Mouse (Mus musculus) hindbrain, embryonic 10.5 days (tissue): ENCODE measurements around the gene Map1b. TPM values are rescaled to one million over a fixed set of nuclear protein-coding genes. Genes with fewer than 3 reads are reported as not detected.

ENCODE experiments used
- DNase-seq: peaks from one replicate; pipeline ENCODE4 v3.0.0-alpha.2; 2017; ENCODE audit warnings: low spot score
- H3K27ac ChIP-seq: fragments of 300-500 bp; sonication (generic); 2 replicates; pipeline ENCODE4 v1.5.1; 2016; ENCODE audit warnings: mild to moderate bottlenecking, moderate library complexity
- H3K27me3 ChIP-seq: fragments of 300-500 bp; sonication (generic); 2 replicates; pipeline ENCODE4 v1.6.1; 2016; ENCODE audit warnings: mild to moderate bottlenecking; ENCODE audit not compliant: poor library complexity, insufficient read depth, severe bottlenecking
- H3K36me3 ChIP-seq: fragments of 300-500 bp; sonication (generic); 2 replicates; pipeline ENCODE4 v1.6.1; 2016; ENCODE audit warnings: mild to moderate bottlenecking, moderate library complexity
- H3K4me1 ChIP-seq: fragments of 300-500 bp; sonication (generic); replicated peaks from 2 replicates; pipeline ENCODE4 v1.6.1; 2016; ENCODE audit warnings: mild to moderate bottlenecking
- H3K4me3 ChIP-seq: fragments of 300-500 bp; sonication (generic); 2 replicates; pipeline ENCODE4 v1.5.1; 2016; ENCODE audit warnings: mild to moderate bottlenecking, moderate library complexity
- H3K9me3 ChIP-seq: fragments of 300-500 bp; sonication (generic); 2 replicates; pipeline ENCODE4 v1.6.1; 2016; ENCODE audit warnings: mild to moderate bottlenecking, moderate library complexity
- WGBS: fragments of 180-500 bp; shearing (Covaris S2); methylation state at CpG from one replicate; pipeline ENCODE4 v1.1.7; 2016; 5-methylcytosine and 5-hydroxymethylcytosine counted together
- polyA plus RNA-seq: library from polyadenylated mRNA; unstranded; fragments of >200 nt; fragmentation: Nextera tagmentation; extraction: Ambion mirVana; gene quantifications from 2 replicates; pipeline ENCODE4 v1.2.1, GENCODE M21; 2016

Gene Map1b
- polyA plus RNA-seq, result 743 and 1,096 TPM in 2 replicates

DNA sequence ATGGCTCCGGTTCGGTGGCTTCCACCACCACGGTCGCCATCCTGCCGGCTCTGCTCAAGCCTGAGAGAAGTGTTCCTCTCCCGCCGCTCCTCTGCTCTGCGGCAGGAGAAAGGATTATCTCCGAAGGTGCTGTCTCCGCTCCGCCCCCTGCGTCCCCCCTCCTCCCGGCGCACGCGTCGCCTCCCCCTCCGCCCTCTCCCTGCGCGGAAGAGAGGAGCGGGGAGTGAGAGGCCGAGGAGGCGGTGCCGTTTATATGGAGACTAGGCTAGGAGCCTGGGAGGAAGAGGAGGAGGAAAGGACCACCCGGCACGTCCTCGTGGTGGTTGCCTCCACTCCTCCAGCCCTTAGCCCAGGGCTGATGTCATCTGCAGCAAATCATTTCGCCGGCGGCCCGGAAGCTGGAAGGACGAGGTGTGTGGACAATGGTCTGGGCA, at the start of gene Map1b:
TSS of gene Map1b (minus strand) at position 93 of the 434 bp plus-strand sequence.
- peak within 1 kb of the TSS; percentile 96 for H3K27ac ChIP-seq
- no peaks in the 10 kb centered on the region for H3K9me3 ChIP-seq
- DNase-seq, result peak; percentile 90
- peaks cover 49% of the 10 kb centered on the region for H3K4me1 ChIP-seq
- 0% methylated on average over 28 of the region's 32 CpGs for WGBS
- no peaks in the 10 kb centered on the region for H3K27me3 ChIP-seq
- H3K4me3 ChIP-seq, result peak within 1 kb of the TSS; percentile 74
- 0 out of 2 replicates have a peak, but pooled peaks cover under 1% of the 10 kb centered on the region for H3K36me3 ChIP-seq

GRCm38 (mm10) chr13:99564346-99564745, 48.0 kb upstream of the Map1b start:
- Histone ChIP-seq H3K9me3 (no peaks in the 10 kb centered on the region), H3K27me3 (no peaks in the 10 kb centered on the region), H3K4me3 (no peak overlapping the region), H3K4me1 (peaks cover 24% of the 10 kb centered on the region), H3K36me3 (no peaks in the 10 kb centered on the region), H3K27ac (no peak overlapping the region)
- DNase-seq, result no peak
- 30% methylated on average over 3 of the region's 3 CpGs for WGBS

DNA sequence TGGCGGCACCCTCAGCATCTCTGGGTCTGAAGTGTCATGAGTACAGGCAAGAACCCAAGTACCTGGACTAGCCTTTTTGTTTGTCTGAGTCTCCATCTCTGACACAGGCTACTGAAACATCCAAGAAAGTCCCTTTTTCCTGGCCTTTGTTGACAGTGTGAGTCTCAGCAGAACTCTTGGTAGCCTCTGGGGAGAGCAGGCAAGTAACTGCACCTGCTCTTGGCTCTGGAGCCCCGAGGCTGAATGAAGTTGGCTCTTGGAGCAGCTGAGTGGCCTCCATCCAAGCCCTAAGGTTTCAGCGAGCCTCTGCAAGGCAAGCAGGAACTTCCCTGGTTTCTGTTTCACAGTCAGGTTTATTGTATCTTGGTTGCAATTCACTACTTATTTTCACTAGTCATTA, 46.7 kb upstream of the Map1b start:
- Histone ChIP-seq H3K4me3 (no peak overlapping the region), H3K27me3 (0 out of 2 replicates have a peak, but pooled peaks cover 3% of the 10 kb centered on the region), H3K9me3 (no peaks in the 10 kb centered on the region), H3K27ac (peak overlapping the region; percentile 16; the same call in 1 of the 2 replicates), H3K4me1 (peaks cover 33% of the 10 kb centered on the region), H3K36me3 (no peaks in the 10 kb centered on the region)
- DNase-seq, result no peak
- WGBS, result 73% methylated on average over 3 of the region's 3 CpGs

- Histone ChIP-seq H3K36me3 (no peaks in the 10 kb centered on the region), H3K27ac (0 out of 2 replicates have a peak overlapping the region, but pooled peaks have one; percentile 8)
- 51% methylated on average over 10 of the region's 10 CpGs for WGBS
Measured at GRCm38 (mm10) chr13:99561843-99562550, 45.7 kb upstream of the Map1b start.

DNA sequence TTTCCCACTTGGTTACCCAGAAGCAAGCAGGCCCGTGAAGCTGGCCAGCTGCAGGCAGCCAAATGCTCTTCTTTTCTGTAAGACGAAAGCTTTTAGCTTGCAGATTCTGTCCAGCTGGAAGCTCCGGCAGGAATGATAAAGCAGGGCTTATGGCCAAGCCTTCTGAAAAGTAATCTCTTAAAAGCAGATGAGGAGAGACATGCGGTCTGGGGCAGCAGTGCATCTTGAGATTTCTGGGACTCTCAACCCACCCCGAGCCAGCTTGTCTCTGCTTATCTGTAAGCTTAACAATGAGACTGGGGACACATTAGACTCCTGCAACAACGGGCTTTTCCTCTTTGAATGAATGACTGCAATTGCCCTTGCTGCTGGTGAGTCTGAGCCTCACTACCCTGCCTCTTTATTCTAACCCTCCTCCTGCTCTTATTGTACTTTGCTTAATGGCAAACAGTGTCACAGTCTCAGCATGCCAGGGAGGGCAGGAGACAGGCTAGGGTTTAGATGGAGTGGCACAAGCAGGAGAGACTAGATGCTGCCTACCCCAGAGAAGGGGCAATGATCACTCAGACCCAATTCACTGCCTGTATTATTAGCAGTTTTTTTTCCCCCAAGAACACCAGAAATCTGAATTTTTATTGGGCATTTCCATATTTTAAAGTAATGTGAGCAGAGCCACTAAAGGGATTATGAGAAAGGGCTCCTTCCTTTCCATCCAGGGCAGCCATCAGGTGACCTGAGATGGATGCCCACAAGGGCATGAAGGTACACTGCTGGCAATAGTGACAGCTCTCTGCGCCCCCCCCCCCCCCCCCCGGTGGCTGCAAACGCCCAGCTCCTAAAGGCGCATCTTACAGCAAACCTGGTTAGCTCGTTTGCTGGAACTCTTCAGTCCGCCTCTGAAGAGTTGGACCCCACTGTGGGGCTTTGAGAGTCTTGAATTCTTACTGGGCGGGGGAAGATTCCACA, 44.6 kb upstream of the Map1b start:
- peak overlapping the region; percentile 17; the same call in 1 of the 2 replicates for H3K27ac ChIP-seq
- H3K36me3 ChIP-seq, result no peaks in the 10 kb centered on the region
- no peaks in the 10 kb centered on the region for H3K9me3 ChIP-seq
- 0 out of 2 replicates have a peak, but pooled peaks cover 3% of the 10 kb centered on the region for H3K27me3 ChIP-seq
- DNase-seq, result no peak
- peaks cover 35% of the 10 kb centered on the region for H3K4me1 ChIP-seq
- H3K4me3 ChIP-seq, result no peak overlapping the region
- 62% methylated on average over 12 of the region's 13 CpGs for WGBS

More at GRCm38 (mm10) chr13:99561843-99562550, 45.7 kb upstream of the Map1b start:
- Histone ChIP-seq H3K4me1 (peaks cover 35% of the 10 kb centered on the region), H3K27me3 (0 out of 2 replicates have a peak, but pooled peaks cover 3% of the 10 kb centered on the region), H3K9me3 (no peaks in the 10 kb centered on the region), H3K4me3 (no peak overlapping the region)
- no peak for DNase-seq

DNA sequence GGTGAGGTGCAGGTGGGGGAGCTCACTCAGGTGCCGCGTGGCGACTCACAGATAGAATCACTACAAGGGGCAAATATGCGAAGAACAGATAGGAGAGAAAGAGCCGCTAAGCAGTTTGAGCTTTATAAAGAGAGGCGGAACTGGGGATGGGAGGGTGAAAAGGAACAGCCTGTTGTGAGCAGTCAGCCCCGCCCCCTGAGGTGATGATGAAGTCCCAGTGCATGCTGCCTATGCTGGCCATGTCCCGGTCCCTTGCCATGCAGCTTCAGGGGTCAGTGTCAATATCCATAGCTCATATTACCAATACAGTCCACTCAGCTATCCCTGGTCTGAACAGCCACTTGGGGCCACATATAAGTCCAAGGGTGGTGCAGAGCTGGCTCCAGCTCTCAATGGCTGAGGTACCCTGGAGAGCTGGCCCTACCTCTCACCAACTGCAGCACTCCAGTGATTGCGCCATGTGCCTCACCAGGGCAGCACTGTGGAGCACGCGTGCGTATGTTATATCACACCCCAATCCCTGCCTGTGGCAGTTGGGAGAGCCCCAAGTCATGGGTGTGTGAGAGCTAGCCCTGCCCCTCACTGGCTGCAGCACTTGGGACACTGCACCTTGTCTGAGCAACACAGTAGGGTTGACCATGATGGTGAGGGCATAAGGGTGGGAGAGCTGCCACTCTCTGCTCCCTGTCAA, 42.0 kb upstream of the Map1b start:
- Histone ChIP-seq H3K36me3 (no peaks in the 10 kb centered on the region), H3K4me3 (no peak overlapping the region), H3K27ac (0 out of 2 replicates have a peak overlapping the region, but pooled peaks have one; percentile 9), H3K9me3 (no peaks in the 10 kb centered on the region), H3K4me1 (peaks cover 43% of the 10 kb centered on the region), H3K27me3 (0 out of 2 replicates have a peak, but pooled peaks cover 3% of the 10 kb centered on the region)
- 73% methylated on average over 12 of the region's 12 CpGs for WGBS
- no peak for DNase-seq

- Histone ChIP-seq H3K36me3 (no peaks in the 10 kb centered on the region), H3K27ac (no peak overlapping the region), H3K9me3 (no peaks in the 10 kb centered on the region), H3K4me3 (no peak overlapping the region), H3K27me3 (0 out of 2 replicates have a peak, but pooled peaks cover 3% of the 10 kb centered on the region), H3K4me1 (peaks cover 43% of the 10 kb centered on the region)
- DNase-seq, result no peak
- 72% methylated on average over 15 of the region's 15 CpGs for WGBS
Measured at GRCm38 (mm10) chr13:99557813-99558212, 41.5 kb upstream of the Map1b start.

DNA sequence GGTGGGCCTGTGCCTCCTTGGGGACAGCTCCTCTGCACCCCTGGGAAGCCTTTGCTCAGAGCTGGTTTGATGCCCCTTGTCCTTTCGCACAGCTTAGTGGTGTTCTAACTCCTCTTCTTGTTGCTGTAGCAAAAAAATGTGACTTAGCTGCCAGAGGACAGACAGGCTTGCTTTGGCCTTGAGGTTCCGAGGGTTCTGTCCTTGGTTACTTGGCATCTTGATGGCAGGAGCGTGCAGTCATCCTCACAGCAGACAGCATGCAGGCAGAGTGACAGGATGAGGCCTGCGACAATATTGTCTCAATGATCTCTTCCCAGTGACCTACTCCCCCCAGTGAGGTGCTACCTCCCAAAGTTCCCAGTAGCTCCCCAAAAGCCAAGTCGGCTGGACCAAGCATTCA, 41.0 kb upstream of the Map1b start:
- H3K36me3 ChIP-seq, result no peaks in the 10 kb centered on the region
- peaks cover 40% of the 10 kb centered on the region for H3K4me1 ChIP-seq
- DNase-seq, result no peak
- no peaks in the 10 kb centered on the region for H3K9me3 ChIP-seq
- WGBS, result 85% methylated on average over 5 of the region's 5 CpGs
- H3K27me3 ChIP-seq, result 0 out of 2 replicates have a peak, but pooled peaks cover 3% of the 10 kb centered on the region
- no peak overlapping the region for H3K4me3 ChIP-seq
- no peak overlapping the region for H3K27ac ChIP-seq

- H3K27ac ChIP-seq, result no peak overlapping the region
- peaks cover 40% of the 10 kb centered on the region for H3K4me1 ChIP-seq
- H3K36me3 ChIP-seq, result no peaks in the 10 kb centered on the region
- H3K4me3 ChIP-seq, result no peak overlapping the region
- no peaks in the 10 kb centered on the region for H3K9me3 ChIP-seq
- 0 out of 2 replicates have a peak, but pooled peaks cover 3% of the 10 kb centered on the region for H3K27me3 ChIP-seq
- 80% methylated on average over 8 of the region's 8 CpGs for WGBS
- no peak for DNase-seq
Measured at GRCm38 (mm10) chr13:99554960-99555359, 38.6 kb upstream of the Map1b start.

GRCm38 (mm10) chr13:99554466-99554865, 38.1 kb upstream of the Map1b start:
- Histone ChIP-seq H3K27ac (no peak overlapping the region), H3K36me3 (no peaks in the 10 kb centered on the region), H3K4me3 (no peak overlapping the region), H3K27me3 (0 out of 2 replicates have a peak, but pooled peaks cover 3% of the 10 kb centered on the region), H3K9me3 (no peaks in the 10 kb centered on the region), H3K4me1 (peaks cover 45% of the 10 kb centered on the region)
- no peak for DNase-seq
- 89% methylated on average over 6 of the region's 6 CpGs for WGBS

DNA sequence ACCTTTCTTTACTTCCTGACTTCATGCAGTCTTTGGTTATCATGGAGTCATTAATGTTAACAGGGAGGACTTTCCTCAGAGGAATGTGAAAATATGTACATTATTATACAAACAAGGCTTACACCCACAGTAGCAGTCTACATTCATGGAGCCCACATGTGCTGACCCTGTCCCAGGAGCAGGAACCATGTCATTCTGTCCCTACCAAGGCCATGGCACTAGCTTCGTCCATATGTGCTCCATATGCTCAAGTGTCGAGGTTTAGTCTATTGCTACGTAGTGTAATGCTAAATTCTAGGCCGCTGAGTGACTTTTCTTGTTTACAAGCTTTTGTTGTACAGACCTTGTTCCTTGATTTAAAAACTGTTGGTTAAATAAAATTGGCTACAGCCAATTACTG, 36.0 kb upstream of the Map1b start:
- H3K9me3 ChIP-seq, result no peaks in the 10 kb centered on the region
- 93% methylated on average over 4 of the region's 4 CpGs for WGBS
- no peak for DNase-seq
- H3K27ac ChIP-seq, result no peak overlapping the region
- no peaks in the 10 kb centered on the region for H3K36me3 ChIP-seq
- no peaks in the 10 kb centered on the region for H3K27me3 ChIP-seq
- peaks cover 53% of the 10 kb centered on the region for H3K4me1 ChIP-seq
- no peak overlapping the region for H3K4me3 ChIP-seq
